Mouse (Mus musculus) heart, embryonic 15.5 days (tissue): ENCODE results near the gene Lmna. TPM values are rescaled to one million over a fixed set of nuclear protein-coding genes. Genes with fewer than 3 reads are reported as not detected.

Experiments used
- ATAC-seq: fragments of 200-750 bp; cut with Nextera tagmentation; replicated peaks from 2 replicates; pipeline ENCODE4 v1.8.0; 2017; ENCODE audit warnings: low read depth, moderate TSS enrichment; ENCODE audit not compliant: insufficient number of reproducible peaks, insufficient read depth, low FRiP score
- H3K27ac ChIP-seq: fragments of 300-500 bp; sonication (generic); 2 replicates; pipeline ENCODE4 v1.5.1; 2015; ENCODE audit warnings: mild to moderate bottlenecking, inconsistent platforms
- H3K27me3 ChIP-seq: fragments of 300-500 bp; sonication (generic); 2 replicates; pipeline ENCODE4 v1.6.1; 2015; ENCODE audit warnings: inconsistent platforms
- H3K36me3 ChIP-seq: fragments of 300-500 bp; sonication (generic); 2 replicates; pipeline ENCODE4 v1.6.1; 2015; ENCODE audit warnings: mild to moderate bottlenecking, inconsistent platforms
- H3K4me1 ChIP-seq: fragments of 300-500 bp; sonication (generic); replicated peaks from 2 replicates; pipeline ENCODE4 v1.6.1; 2015; ENCODE audit warnings: inconsistent platforms
- H3K4me2 ChIP-seq: fragments of 300-500 bp; sonication (generic); 2 replicates; pipeline ENCODE4 v1.6.1; 2015; ENCODE audit warnings: inconsistent platforms, mild to moderate bottlenecking, moderate library complexity
- H3K4me3 ChIP-seq: fragments of 300-500 bp; sonication (generic); 2 replicates; pipeline ENCODE4 v1.5.1; 2015; ENCODE audit warnings: mild to moderate bottlenecking, inconsistent platforms
- H3K9ac ChIP-seq: fragments of 300-500 bp; sonication (generic); 2 replicates; pipeline ENCODE4 v1.6.1; 2015; ENCODE audit warnings: mild to moderate bottlenecking, inconsistent platforms
- H3K9me3 ChIP-seq: fragments of 300-500 bp; sonication (generic); replicated peaks from 2 replicates; pipeline ENCODE4 v1.6.1; 2016; ENCODE audit warnings: inconsistent platforms
- WGBS: fragments of 180-500 bp; shearing (Covaris S2); methylation state at CpG from one replicate; pipeline ENCODE4 v1.1.7; 2015; ENCODE audit warnings: mixed read lengths; 5-methylcytosine and 5-hydroxymethylcytosine counted together
- polyA plus RNA-seq: library from polyadenylated mRNA; unstranded; fragments of >200 nt; fragmentation: Nextera tagmentation; extraction: Ambion mirVana; gene quantifications from 2 replicates; pipeline ENCODE4 v1.2.1, GENCODE M21; 2015

Gene Lmna
- polyA plus RNA-seq, 1 experiment from 2014 or later, result 110 TPM

- no peak for ATAC-seq
- Histone ChIP-seq H3K27me3 (peaks cover 18% of the 10 kb centered on the region), H3K4me2 (no peak overlapping the region), H3K27ac (no peak overlapping the region), H3K4me3 (no peak overlapping the region), H3K9me3 (no peaks in the 10 kb centered on the region), H3K4me1 (peaks cover 19% of the 10 kb centered on the region), H3K9ac (no peak overlapping the region), H3K36me3 (peaks cover 26% of the 10 kb centered on the region)
- WGBS, result 97% methylated on average over 5 of the region's 5 CpGs
These were observed 29.1 kb downstream of the Lmna start for GRCm38 (mm10) chr3:88480679-88481078.

GRCm38 (mm10) chr3:88479828-88480227, 29.9 kb downstream of the Lmna start:
- H3K9me3 ChIP-seq, result no peaks in the 10 kb centered on the region
- H3K9ac ChIP-seq, result no peak overlapping the region
- no peak overlapping the region for H3K4me2 ChIP-seq
- peaks cover 15% of the 10 kb centered on the region for H3K27me3 ChIP-seq
- peaks cover 18% of the 10 kb centered on the region for H3K4me1 ChIP-seq
- H3K36me3 ChIP-seq, result peaks cover 22% of the 10 kb centered on the region
- no peak for ATAC-seq
- no peak overlapping the region for H3K4me3 ChIP-seq
- whole genome bisulfite sequencing, result 79% methylated on average over 4 of the region's 4 CpGs
- H3K27ac ChIP-seq, result no peak overlapping the region

GRCm38 (mm10) chr3:88479163-88479562, 30.6 kb downstream of the Lmna start:
- H3K4me1 ChIP-seq, result peaks cover 13% of the 10 kb centered on the region; the same call in 1 of the 2 replicates
- H3K27ac ChIP-seq, result no peak overlapping the region
- H3K36me3 ChIP-seq, result peaks cover 17% of the 10 kb centered on the region
- 0 out of 2 replicates have a peak, but pooled peaks cover 9% of the 10 kb centered on the region for H3K27me3 ChIP-seq
- no peak overlapping the region for H3K4me3 ChIP-seq
- 44% methylated on average over 3 of the region's 3 CpGs for WGBS
- no peak overlapping the region for H3K4me2 ChIP-seq
- ATAC-seq, result no peak
- no peaks in the 10 kb centered on the region for H3K9me3 ChIP-seq
- no peak overlapping the region for H3K9ac ChIP-seq

GRCm38 (mm10) chr3:88477735-88478134, 32.0 kb downstream of the Lmna start:
- Histone ChIP-seq H3K4me2 (0 out of 2 replicates have a peak overlapping the region, but pooled peaks have one; percentile 15), H3K27me3 (0 out of 2 replicates have a peak, but pooled peaks cover 4% of the 10 kb centered on the region), H3K4me1 (peaks cover 13% of the 10 kb centered on the region; the same call in 1 of the 2 replicates), H3K36me3 (peaks cover 9% of the 10 kb centered on the region; the same call in 1 of the 2 replicates), H3K27ac (no peak overlapping the region), H3K4me3 (no peak overlapping the region), H3K9me3 (no peaks in the 10 kb centered on the region), H3K9ac (no peak overlapping the region)
- under 1% methylated on average over 8 of the region's 8 CpGs for WGBS
- ATAC-seq, result peak; percentile 69

GRCm38 (mm10) chr3:88476403-88476802, 33.4 kb downstream of the Lmna start:
- Histone ChIP-seq H3K9me3 (no peaks in the 10 kb centered on the region), H3K9ac (no peak overlapping the region), H3K4me1 (peaks cover 6% of the 10 kb centered on the region; the same call in 1 of the 2 replicates), H3K4me3 (no peak overlapping the region), H3K36me3 (no peaks in the 10 kb centered on the region), H3K27ac (no peak overlapping the region), H3K27me3 (no peaks in the 10 kb centered on the region), H3K4me2 (no peak overlapping the region)
- 59% methylated on average over 6 of the region's 6 CpGs for WGBS
- ATAC-seq, result no peak

GRCm38 (mm10) chr3:88473571-88473970, 36.2 kb downstream of the Lmna start:
- H3K9me3 ChIP-seq, result no peaks in the 10 kb centered on the region

GRCm38 (mm10) chr3:88473020-88473419, 36.7 kb downstream of the Lmna start:
- Histone ChIP-seq H3K9ac (no peak overlapping the region), H3K36me3 (no peaks in the 10 kb centered on the region), H3K4me1 (peaks cover 4% of the 10 kb centered on the region; the same call in 1 of the 2 replicates), H3K27me3 (0 out of 2 replicates have a peak, but pooled peaks cover 5% of the 10 kb centered on the region), H3K27ac (no peak overlapping the region), H3K4me2 (no peak overlapping the region), H3K9me3 (no peaks in the 10 kb centered on the region), H3K4me3 (no peak overlapping the region)
- WGBS, result 39% methylated on average over 5 of the region's 5 CpGs
- ATAC-seq, result no peak

More at GRCm38 (mm10) chr3:88473571-88473970, 36.2 kb downstream of the Lmna start:
- Histone ChIP-seq H3K9ac (no peak overlapping the region), H3K4me3 (no peak overlapping the region), H3K36me3 (no peaks in the 10 kb centered on the region), H3K27me3 (no peaks in the 10 kb centered on the region), H3K4me2 (no peak overlapping the region), H3K4me1 (peaks cover 4% of the 10 kb centered on the region; the same call in 1 of the 2 replicates), H3K27ac (no peak overlapping the region)
- 77% methylated on average over 1 of the region's 1 CpGs for WGBS
- no peak for ATAC-seq

GRCm38 (mm10) chr3:88470943-88471479, 38.7 kb downstream of the Lmna start:
- no peak for ATAC-seq

GRCm38 (mm10) chr3:88469466-88469865, 40.3 kb downstream of the Lmna start:
- Histone ChIP-seq H3K9ac (no peak overlapping the region), H3K27ac (no peak overlapping the region), H3K4me2 (no peak overlapping the region), H3K4me3 (no peak overlapping the region), H3K27me3 (0 out of 2 replicates have a peak, but pooled peaks cover 5% of the 10 kb centered on the region), H3K9me3 (no peaks in the 10 kb centered on the region), H3K36me3 (no peaks in the 10 kb centered on the region), H3K4me1 (peaks cover 3% of the 10 kb centered on the region)
- ATAC-seq, result no peak
- 75% methylated on average over 2 of the region's 2 CpGs for WGBS

More at GRCm38 (mm10) chr3:88470943-88471479, 38.7 kb downstream of the Lmna start:
- H3K4me3 ChIP-seq, result no peak overlapping the region
- no peak overlapping the region for H3K9ac ChIP-seq
- no peak overlapping the region for H3K4me2 ChIP-seq
- no peak overlapping the region for H3K27ac ChIP-seq
- H3K9me3 ChIP-seq, result no peaks in the 10 kb centered on the region
- H3K4me1 ChIP-seq, result peaks cover 3% of the 10 kb centered on the region
- 0 out of 2 replicates have a peak, but pooled peaks cover 5% of the 10 kb centered on the region for H3K27me3 ChIP-seq
- 57% methylated on average over 10 of the region's 10 CpGs for WGBS
- H3K36me3 ChIP-seq, result no peaks in the 10 kb centered on the region

GRCm38 (mm10) chr3:88467116-88467824, 42.5 kb downstream of the Lmna start:
- H3K9me3 ChIP-seq, result no peaks in the 10 kb centered on the region
- 0 out of 2 replicates have a peak, but pooled peaks cover 5% of the 10 kb centered on the region for H3K27me3 ChIP-seq
- no peaks in the 10 kb centered on the region for H3K36me3 ChIP-seq
- H3K27ac ChIP-seq, result no peak overlapping the region
- WGBS, result 25% methylated on average over 16 of the region's 16 CpGs
- peaks cover 3% of the 10 kb centered on the region for H3K4me1 ChIP-seq
- no peak overlapping the region for H3K4me2 ChIP-seq
- H3K4me3 ChIP-seq, result no peak overlapping the region
- peak; percentile 87 for ATAC-seq
- peak overlapping the region; percentile 3; the same call in 1 of the 2 replicates for H3K9ac ChIP-seq

- WGBS, result 67% methylated on average over 2 of the region's 2 CpGs
These were observed 44.6 kb downstream of the Lmna start for GRCm38 (mm10) chr3:88465127-88465526.

More at GRCm38 (mm10) chr3:88465127-88465526, 44.6 kb downstream of the Lmna start:
- Histone ChIP-seq H3K4me3 (no peak overlapping the region), H3K36me3 (no peaks in the 10 kb centered on the region), H3K4me2 (no peak overlapping the region), H3K27me3 (peaks cover 16% of the 10 kb centered on the region), H3K27ac (no peak overlapping the region), H3K9me3 (no peaks in the 10 kb centered on the region), H3K4me1 (peaks cover 10% of the 10 kb centered on the region), H3K9ac (no peak overlapping the region)
- no peak for ATAC-seq
